Mouse (Mus musculus): Measurements from ENCODE around the gene Ralgapb. TPM values are rescaled to one million over a fixed set of nuclear protein-coding genes. Genes with fewer than 3 reads are reported as not detected.

The Ralgapb gene
- total RNA-seq, 2 experiments from 2014 or later, result 20.3 to 21.2 TPM

DNA sequence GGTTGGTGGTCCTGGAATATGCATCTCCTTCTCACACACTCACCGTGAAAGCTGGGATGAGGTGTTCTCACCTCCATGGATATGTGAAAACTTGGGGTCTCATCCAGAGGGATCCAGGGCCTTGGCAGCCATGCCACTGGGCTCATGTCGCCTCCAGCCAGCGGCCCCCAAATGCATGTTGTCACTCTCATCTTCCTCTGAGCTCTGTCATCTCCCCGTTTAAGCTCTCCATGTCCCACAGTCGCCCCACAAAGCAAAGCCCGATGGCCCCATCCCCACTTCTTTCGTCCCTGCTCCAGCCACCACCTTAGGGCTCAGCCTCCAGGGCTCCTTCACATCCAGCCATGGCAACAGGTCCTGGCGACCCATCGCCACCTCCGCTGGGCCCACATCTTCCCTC, 97.4 kb downstream of the Ralgapb start:
- no peak for DNase-seq

DNA sequence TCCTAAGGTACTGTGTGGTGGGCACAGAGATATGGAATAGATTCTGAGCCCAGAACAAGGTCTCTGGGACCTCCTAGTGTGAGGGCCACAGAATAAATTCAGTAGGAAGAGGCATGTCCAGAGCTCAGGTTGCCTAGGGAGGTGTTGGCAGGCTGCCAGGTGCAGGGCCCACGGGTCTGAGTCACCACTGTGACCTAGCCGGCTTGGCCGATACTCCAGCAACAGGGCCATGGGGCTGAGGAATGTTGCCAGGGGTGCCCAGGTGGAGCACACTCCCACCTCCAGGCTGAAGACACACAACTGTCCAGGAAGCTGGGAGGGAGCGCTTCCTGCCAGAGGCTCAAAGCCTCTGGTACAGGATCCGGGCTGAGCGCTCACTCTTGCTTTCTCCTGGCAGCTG, 101.0 kb downstream of the Ralgapb start:
- DNase-seq, result no peak
- intact Hi-C loops (cut with DNase I; ENCODE audit: low total_unique reads), result no loop called here

More for the DNA sequence above, 97.4 kb downstream of the Ralgapb start:
- intact Hi-C loops (cut with DNase I; ENCODE audit: low total_unique reads), result no loop called here

- intact Hi-C loops (cut with DNase I; ENCODE audit: low total_unique reads), result no loop called here
- DNase-seq, result no peak
Measured at GRCm38 (mm10) chr2:158512528-158512927, 102.9 kb downstream of the Ralgapb start, which contains the start of gene Arhgap40. Gene Arhgap40, plus strand, starts transcription at chr2:158512796.

GRCm38 (mm10) chr2:158513821-158514336, 104.2 kb downstream of the Ralgapb start:
- DNase-seq, result no peak
- intact Hi-C loops (cut with DNase I; ENCODE audit: low total_unique reads), result no loop called here

GRCm38 (mm10) chr2:158518583-158518982, 108.9 kb downstream of the Ralgapb start:
- intact Hi-C loops (cut with DNase I; ENCODE audit: low total_unique reads), result no loop called here
- DNase-seq, result no peak

- intact Hi-C loops (cut with DNase I; ENCODE audit: low total_unique reads), result no loop called here
- DNase-seq, result no peak
Measured at GRCm38 (mm10) chr2:158519071-158519470, 109.4 kb downstream of the Ralgapb start.

DNA sequence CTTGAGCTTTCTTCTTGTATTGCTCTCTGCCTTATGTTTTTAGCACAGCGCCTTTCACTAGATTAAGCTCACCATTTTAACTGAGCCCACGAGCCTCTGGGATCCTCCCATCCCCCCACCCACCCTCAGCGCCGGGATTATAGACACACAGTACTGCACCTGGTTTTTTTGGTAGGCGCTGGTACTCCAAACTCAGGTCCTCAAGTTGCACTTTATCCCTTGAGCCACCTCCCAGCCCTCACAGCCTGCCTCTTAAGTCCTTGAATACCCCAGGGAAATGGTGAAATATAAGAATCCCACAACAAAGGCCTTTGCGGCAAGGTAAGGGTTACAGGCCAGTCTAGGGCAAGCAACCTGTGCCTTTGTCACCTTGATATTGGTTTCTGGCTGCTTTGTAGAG, 110.2 kb downstream of the Ralgapb start:
- DNase-seq, result no peak
- intact Hi-C loops (cut with DNase I; ENCODE audit: low total_unique reads), result no loop called here

GRCm38 (mm10) chr2:158523060-158523459, 113.4 kb downstream of the Ralgapb start:
- intact Hi-C loops (cut with DNase I; ENCODE audit: low total_unique reads), result no loop called here
- no peak for DNase-seq

- no peak for DNase-seq
- intact Hi-C loops (cut with DNase I; ENCODE audit: low total_unique reads), result no loop called here
Measured at GRCm38 (mm10) chr2:158524129-158524860, 114.6 kb downstream of the Ralgapb start.

- peak; percentile 30 for DNase-seq
- intact Hi-C loops (cut with DNase I; ENCODE audit: low total_unique reads), result no loop called here
Measured at GRCm38 (mm10) chr2:158534090-158534489, 124.4 kb downstream of the Ralgapb start.

DNA sequence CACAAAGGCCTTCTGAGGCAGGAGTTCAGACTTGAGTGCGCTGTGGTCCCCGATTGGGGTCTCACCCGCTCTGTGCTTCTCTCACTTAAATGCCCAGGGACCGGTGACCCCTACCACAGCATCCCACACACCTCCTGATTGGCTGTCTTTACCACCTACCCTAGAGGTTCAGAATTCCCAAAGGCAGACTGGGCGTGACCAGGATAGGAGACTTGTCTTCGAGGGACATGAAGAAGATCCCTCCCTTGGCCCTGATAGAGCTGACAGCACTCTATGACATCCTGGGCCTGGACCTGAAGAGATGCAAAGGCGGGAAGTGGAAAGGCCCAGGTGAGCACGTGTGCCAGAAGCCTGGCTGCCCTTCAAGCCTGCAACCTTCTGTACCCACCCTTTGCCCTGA, 124.9 kb downstream of the Ralgapb start:
- no peak for DNase-seq
- intact Hi-C loops (cut with DNase I; ENCODE audit: low total_unique reads), result no loop called here

- DNase-seq, result no peak
- intact Hi-C loops (cut with DNase I; ENCODE audit: low total_unique reads), result no loop called here
Measured at GRCm38 (mm10) chr2:158539433-158540305, 130.0 kb downstream of the Ralgapb start.

DNA sequence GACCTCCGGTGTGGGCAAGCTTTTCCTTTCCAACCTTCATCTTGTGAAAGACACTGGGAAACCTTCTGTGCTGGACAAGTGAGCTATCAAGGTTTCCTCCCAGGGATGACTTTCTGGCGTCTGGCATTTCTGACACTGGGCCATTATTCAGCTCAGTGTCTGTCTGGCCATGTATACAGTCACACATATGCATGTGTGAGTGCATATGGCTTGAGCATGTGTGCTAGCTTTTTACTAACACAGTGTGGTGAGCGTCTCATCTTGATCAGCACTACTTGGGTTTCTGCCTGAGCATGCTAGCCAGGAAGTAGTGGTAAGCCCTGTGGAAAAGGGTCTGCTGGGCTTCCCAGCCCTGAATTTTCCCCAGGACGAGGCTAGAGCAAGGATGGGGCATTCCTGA, 131.6 kb downstream of the Ralgapb start:
- DNase-seq, result no peak
- intact Hi-C loops (cut with DNase I; ENCODE audit: low total_unique reads), result no loop called here

GRCm38 (mm10) chr2:158545266-158545665, 135.6 kb downstream of the Ralgapb start:
- intact Hi-C loops (cut with DNase I; ENCODE audit: low total_unique reads), result no loop called here
- no peak for DNase-seq

GRCm38 (mm10) chr2:158546751-158547150, 137.1 kb downstream of the Ralgapb start:
- DNase-seq, result peak; percentile 67
- intact Hi-C loops (cut with DNase I; ENCODE audit: low total_unique reads), result loop anchor here (2.0 kb wide), 1 partner anchor 94 kb away; no protein-coding TSS in a partner anchor

Other genes with a start within 250 kb of the Ralgapb start
- gene D630003M21Rik, start 180.6 kb upstream of the Ralgapb start, total RNA-seq (2021), result 1 to 10 TPM; 3.3 to 4.2 TPM
- not detected for gene Bpi, start 151.8 kb upstream of the Ralgapb start, total RNA-seq (2021)
- gene Lbp, start 103.4 kb upstream of the Ralgapb start, total RNA-seq (2021), result 10 to 100 TPM in 1 of 2 experiments, 1 to 10 TPM in 1; 7.8 to 12.7 TPM
- gene Snhg11, start 34.2 kb upstream of the Ralgapb start, total RNA-seq (2021), result under 1 TPM; 0.06 to 0.20 TPM
- under 1 TPM in 1 of 2 experiments, not detected in 1; 0.59 TPM for gene Adig, start 92.8 kb downstream of the Ralgapb start, total RNA-seq (2021)
- not detected for gene Arhgap40, start 102.9 kb downstream of the Ralgapb start, total RNA-seq (2021)
- not detected for gene Slc32a1, start 200.9 kb downstream of the Ralgapb start, total RNA-seq (2021)
- gene Actr5, start 215.0 kb downstream of the Ralgapb start, total RNA-seq (2021), result 1 to 10 TPM; 3.2 to 4.1 TPM

All from gastrocnemius, postnatal 14 days (tissue).